Mouse (Mus musculus): Measurements from ENCODE around the gene Il10. TPM values are rescaled to one million over a fixed set of nuclear protein-coding genes. Genes with fewer than 3 reads are reported as not detected.
A peak's percentile ranks its signal among the peaks of the same experiment; 100 is the strongest.

Gene Il10
- polyA plus RNA-seq, 1 experiment from 2014 or later: not detected

DNA sequence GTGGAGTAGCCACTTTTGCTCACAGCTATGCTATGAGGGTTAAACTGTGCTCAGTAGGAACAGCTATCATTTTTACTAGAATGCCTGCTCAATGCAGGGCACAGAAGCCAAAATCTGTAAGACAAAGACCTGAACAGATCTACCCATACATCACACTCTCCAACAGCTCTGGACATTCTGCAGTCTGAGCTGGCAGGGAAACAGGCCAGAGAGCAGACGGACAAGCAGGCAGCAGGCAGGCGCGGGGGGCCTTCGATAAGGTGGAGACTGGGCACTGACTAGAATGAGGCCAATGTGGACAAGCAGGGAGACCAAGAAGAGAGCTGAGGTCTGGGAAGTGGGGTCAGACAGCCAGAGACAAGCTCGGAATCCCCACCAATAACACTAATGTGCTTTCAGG, 40.2 kb downstream of the Il10 start:
- WGBS: 93% methylated on average over 5 of the region's 5 CpGs
- no peak for ATAC-seq (ENCODE audit: low FRiP score)
- Histone ChIP-seq H3K27me3 (ENCODE audit: control insufficient read depth, insufficient read depth, low read length) (no peaks in the 10 kb centered on the region), H3K4me3 (ENCODE audit: low read depth, low read length) (no peak overlapping the region), H3K4me1 (replicated peaks; ENCODE audit: control insufficient read depth, insufficient read depth, low read length) (no peaks in the 10 kb centered on the region; the same call in none of the 2 replicates), H3K9me3 (ENCODE audit: control insufficient read depth, low read length) (no peaks in the 10 kb centered on the region), H3K27ac (ENCODE audit: low read depth, low read length) (no peak overlapping the region), H3K4me2 (replicated peaks; ENCODE audit: low read depth, low read length) (no peak overlapping the region), H3K36me3 (ENCODE audit: control insufficient read depth, insufficient read depth, low read length) (no peaks in the 10 kb centered on the region), H3K9ac (ENCODE audit: low read depth, low read length) (no peak overlapping the region)
- DNase-seq (ENCODE audit: low spot score): no peak

DNA sequence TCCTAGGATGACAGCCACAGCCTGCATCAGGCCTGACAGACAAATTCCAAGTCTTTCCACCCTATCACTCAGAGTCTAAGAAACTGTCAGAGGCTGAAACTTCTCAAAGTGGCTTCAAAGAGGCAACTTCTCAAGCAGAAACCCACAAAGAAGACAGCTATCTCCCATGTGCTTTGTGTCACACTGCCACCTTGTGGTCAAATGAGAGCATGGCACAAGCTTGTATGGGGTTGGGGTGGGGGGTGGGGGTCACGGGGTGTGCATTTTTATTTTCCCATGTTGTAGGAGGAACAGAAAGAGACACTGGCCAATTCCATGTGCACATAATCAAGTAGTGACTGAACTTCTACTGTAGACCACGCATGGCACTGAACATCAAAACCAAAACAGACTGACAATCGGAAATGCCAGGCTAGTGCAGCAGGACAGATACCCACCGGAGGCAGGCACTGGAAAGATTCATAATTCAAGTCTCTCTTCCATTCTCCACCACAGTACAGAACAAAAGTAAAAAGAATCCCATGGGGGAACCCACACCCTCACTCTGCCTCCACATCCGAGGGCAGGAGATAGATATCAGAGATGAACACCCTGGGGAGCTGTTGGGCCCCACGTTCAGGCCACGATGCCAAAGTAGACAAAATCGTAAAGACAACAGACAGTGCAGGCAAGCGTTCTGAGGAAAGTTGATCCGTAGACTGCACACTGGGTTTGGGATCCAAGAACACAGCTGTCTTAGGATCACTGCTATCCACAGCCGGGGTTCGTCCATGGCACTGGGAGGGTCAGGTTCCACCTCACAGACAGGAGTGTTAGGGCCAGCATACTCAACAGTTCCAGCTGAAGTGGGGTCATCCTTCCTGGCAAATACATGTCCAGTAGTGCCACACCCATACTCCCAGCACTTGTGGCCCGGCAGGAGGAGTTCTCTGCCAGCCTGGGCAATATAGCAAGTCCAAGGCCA, 40.9 kb downstream of the Il10 start:
- Histone ChIP-seq H3K36me3 (ENCODE audit: control insufficient read depth, insufficient read depth, low read length) (no peaks in the 10 kb centered on the region), H3K9me3 (ENCODE audit: control insufficient read depth, low read length) (no peaks in the 10 kb centered on the region), H3K4me1 (replicated peaks; ENCODE audit: control insufficient read depth, insufficient read depth, low read length) (no peaks in the 10 kb centered on the region; the same call in none of the 2 replicates), H3K4me2 (replicated peaks; ENCODE audit: low read depth, low read length) (no peak overlapping the region), H3K9ac (ENCODE audit: low read depth, low read length) (no peak overlapping the region), H3K27me3 (ENCODE audit: control insufficient read depth, insufficient read depth, low read length) (no peaks in the 10 kb centered on the region), H3K27ac (ENCODE audit: low read depth, low read length) (no peak overlapping the region), H3K4me3 (ENCODE audit: low read depth, low read length) (no peak overlapping the region)
- ATAC-seq (ENCODE audit: low FRiP score) (no peak; the same call in 1 of the 2 replicates), DNase-seq (ENCODE audit: low spot score) (peak; percentile 64)
- WGBS: 70% methylated on average over 13 of the region's 13 CpGs

DNA sequence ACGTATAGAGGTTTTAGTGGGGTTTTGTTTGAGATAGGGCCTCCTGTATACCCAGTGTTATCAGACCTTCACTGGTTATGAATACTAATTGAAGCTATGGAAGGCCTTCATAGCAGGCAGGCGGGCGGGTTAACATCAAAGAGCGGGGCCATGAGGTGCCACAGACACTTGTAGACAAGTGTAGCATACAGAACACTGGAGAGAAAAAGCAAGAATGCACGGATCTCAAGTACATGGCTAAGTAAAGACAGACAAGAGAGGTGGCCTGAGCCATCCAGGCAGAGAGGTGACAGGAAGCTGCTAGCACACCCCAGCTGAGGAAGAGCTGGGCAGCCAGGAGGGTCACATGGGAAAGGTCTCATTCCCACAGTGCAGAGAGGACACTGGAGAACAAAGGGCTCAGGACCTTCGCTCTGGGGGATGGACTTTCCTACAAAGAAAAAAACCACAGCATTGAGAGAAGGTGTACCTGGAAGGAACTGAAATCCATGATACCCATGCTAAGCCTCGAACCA, 42.2 kb downstream of the Il10 start:
- H3K4me2 ChIP-seq (replicated peaks; ENCODE audit: low read depth, low read length): no peak overlapping the region
- H3K27ac ChIP-seq (ENCODE audit: low read depth, low read length): no peak overlapping the region
- H3K9ac ChIP-seq (ENCODE audit: low read depth, low read length): no peak overlapping the region
- no peaks in the 10 kb centered on the region for H3K9me3 ChIP-seq (ENCODE audit: control insufficient read depth, low read length)
- ATAC-seq (ENCODE audit: low FRiP score): no peak
- no peak for DNase-seq (ENCODE audit: low spot score)
- 86% methylated on average over 7 of the region's 7 CpGs for WGBS
- no peak overlapping the region for H3K4me3 ChIP-seq (ENCODE audit: low read depth, low read length)
- H3K4me1 ChIP-seq (replicated peaks; ENCODE audit: control insufficient read depth, insufficient read depth, low read length): no peaks in the 10 kb centered on the region; the same call in none of the 2 replicates
- H3K27me3 ChIP-seq (ENCODE audit: control insufficient read depth, insufficient read depth, low read length): no peaks in the 10 kb centered on the region
- no peaks in the 10 kb centered on the region for H3K36me3 ChIP-seq (ENCODE audit: control insufficient read depth, insufficient read depth, low read length)

GRCm38 (mm10) chr1:131062821-131063220, 43.2 kb downstream of the Il10 start:
- WGBS: 86% methylated on average over 6 of the region's 6 CpGs
- no peak overlapping the region for H3K4me2 ChIP-seq (replicated peaks; ENCODE audit: low read depth, low read length)
- no peaks in the 10 kb centered on the region for H3K27me3 ChIP-seq (ENCODE audit: control insufficient read depth, insufficient read depth, low read length)
- no peak overlapping the region for H3K9ac ChIP-seq (ENCODE audit: low read depth, low read length)
- no peak for ATAC-seq (ENCODE audit: low FRiP score)
- no peaks in the 10 kb centered on the region for H3K36me3 ChIP-seq (ENCODE audit: control insufficient read depth, insufficient read depth, low read length)
- no peaks in the 10 kb centered on the region for H3K9me3 ChIP-seq (ENCODE audit: control insufficient read depth, low read length)
- H3K4me1 ChIP-seq (replicated peaks; ENCODE audit: control insufficient read depth, insufficient read depth, low read length): no peaks in the 10 kb centered on the region; the same call in none of the 2 replicates
- no peak overlapping the region for H3K4me3 ChIP-seq (ENCODE audit: low read depth, low read length)
- no peak for DNase-seq (ENCODE audit: low spot score)
- H3K27ac ChIP-seq (ENCODE audit: low read depth, low read length): no peak overlapping the region

GRCm38 (mm10) chr1:131064202-131064601, 44.6 kb downstream of the Il10 start:
- 61% methylated on average over 6 of the region's 6 CpGs for whole genome bisulfite sequencing
- Histone ChIP-seq H3K36me3 (ENCODE audit: control insufficient read depth, insufficient read depth, low read length) (no peaks in the 10 kb centered on the region), H3K9ac (ENCODE audit: low read depth, low read length) (no peak overlapping the region), H3K4me2 (replicated peaks; ENCODE audit: low read depth, low read length) (no peak overlapping the region), H3K27ac (ENCODE audit: low read depth, low read length) (no peak overlapping the region), H3K4me3 (ENCODE audit: low read depth, low read length) (no peak overlapping the region), H3K4me1 (replicated peaks; ENCODE audit: control insufficient read depth, insufficient read depth, low read length) (no peaks in the 10 kb centered on the region; the same call in 1 of the 2 replicates), H3K27me3 (ENCODE audit: control insufficient read depth, insufficient read depth, low read length) (no peaks in the 10 kb centered on the region), H3K9me3 (ENCODE audit: control insufficient read depth, low read length) (no peaks in the 10 kb centered on the region)
- no peak for DNase-seq (ENCODE audit: low spot score)
- peak; percentile 20; the same call in 1 of the 2 replicates for ATAC-seq (ENCODE audit: low FRiP score)

DNA sequence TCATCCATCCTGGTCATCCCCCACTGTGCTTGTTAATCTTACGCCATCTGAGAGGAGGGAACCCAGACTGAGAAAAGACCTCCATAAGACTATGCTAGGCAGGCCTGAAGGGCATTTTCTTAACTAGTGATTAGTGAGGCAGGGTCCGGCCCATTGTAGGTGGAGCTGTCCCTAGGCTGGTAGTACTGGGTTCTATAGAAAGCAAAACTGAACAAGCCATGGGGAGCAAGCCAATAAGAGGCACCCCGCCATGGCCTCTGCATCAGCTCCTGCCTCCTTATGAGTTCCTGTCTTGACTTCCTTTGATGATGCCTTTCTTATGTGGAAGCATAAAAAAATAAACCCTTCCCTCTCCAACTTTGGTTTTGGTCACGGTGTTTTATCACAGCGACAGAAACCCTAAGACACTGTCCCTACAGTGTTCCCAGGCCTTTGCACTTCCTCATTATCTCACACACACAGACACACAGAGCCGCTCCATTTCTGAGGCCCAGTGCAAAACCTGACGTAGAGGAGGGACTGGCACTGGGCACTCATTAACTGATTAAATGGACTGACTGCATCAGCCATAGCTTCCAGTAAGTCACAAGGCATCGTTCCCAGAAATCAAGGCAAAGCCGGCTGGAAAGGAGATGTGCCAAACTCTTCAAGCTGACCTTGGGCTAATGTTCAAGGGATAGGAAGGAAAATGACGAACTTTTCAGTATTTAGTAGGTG, 48.5 kb downstream of the Il10 start:
- Histone ChIP-seq H3K9ac (ENCODE audit: low read depth, low read length) (no peak overlapping the region), H3K4me2 (replicated peaks; ENCODE audit: low read depth, low read length) (no peak overlapping the region), H3K27ac (ENCODE audit: low read depth, low read length) (no peak overlapping the region), H3K27me3 (ENCODE audit: control insufficient read depth, insufficient read depth, low read length) (no peaks in the 10 kb centered on the region), H3K36me3 (ENCODE audit: control insufficient read depth, insufficient read depth, low read length) (no peaks in the 10 kb centered on the region), H3K4me1 (replicated peaks; ENCODE audit: control insufficient read depth, insufficient read depth, low read length) (no peaks in the 10 kb centered on the region), H3K9me3 (ENCODE audit: control insufficient read depth, low read length) (no peaks in the 10 kb centered on the region), H3K4me3 (ENCODE audit: low read depth, low read length) (no peak overlapping the region)
- WGBS: 92% methylated on average over 10 of the region's 10 CpGs
- DNase-seq (ENCODE audit: low spot score): no peak
- ATAC-seq (ENCODE audit: low FRiP score): no peak

DNA sequence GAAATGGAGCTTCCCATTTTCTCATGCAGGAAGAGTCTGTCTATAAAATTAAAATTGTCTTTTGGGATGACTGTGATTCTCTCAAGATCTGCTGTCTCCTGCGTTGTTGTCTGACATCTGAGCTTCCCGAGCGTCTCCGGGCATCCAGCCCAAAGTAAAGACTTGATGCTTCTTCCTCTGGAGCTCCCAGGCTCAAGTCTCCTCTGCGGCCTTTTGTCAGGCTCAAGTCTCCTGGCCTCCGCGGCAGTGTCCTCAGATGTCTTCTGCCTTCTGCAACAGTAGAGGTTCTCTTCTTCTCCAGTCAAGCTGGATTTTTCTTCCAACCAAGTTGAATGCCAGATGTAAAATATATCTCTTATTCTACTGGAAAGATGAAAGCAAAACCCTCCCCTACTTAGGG, 49.4 kb downstream of the Il10 start:
- H3K27ac ChIP-seq (ENCODE audit: low read depth, low read length): no peak overlapping the region
- no peaks in the 10 kb centered on the region for H3K9me3 ChIP-seq (ENCODE audit: control insufficient read depth, low read length)
- no peak overlapping the region for H3K4me3 ChIP-seq (ENCODE audit: low read depth, low read length)
- ATAC-seq (ENCODE audit: low FRiP score) (no peak), DNase-seq (ENCODE audit: low spot score) (no peak)
- H3K9ac ChIP-seq (ENCODE audit: low read depth, low read length): no peak overlapping the region
- 89% methylated on average over 7 of the region's 7 CpGs for WGBS
- H3K4me2 ChIP-seq (replicated peaks; ENCODE audit: low read depth, low read length): no peak overlapping the region
- H3K27me3 ChIP-seq (ENCODE audit: control insufficient read depth, insufficient read depth, low read length): no peaks in the 10 kb centered on the region
- H3K36me3 ChIP-seq (ENCODE audit: control insufficient read depth, insufficient read depth, low read length): no peaks in the 10 kb centered on the region
- H3K4me1 ChIP-seq (replicated peaks; ENCODE audit: control insufficient read depth, insufficient read depth, low read length): no peaks in the 10 kb centered on the region; the same call in 1 of the 2 replicates

- Histone ChIP-seq H3K4me2 (replicated peaks; ENCODE audit: low read depth, low read length) (no peak overlapping the region), H3K27ac (ENCODE audit: low read depth, low read length) (no peak overlapping the region), H3K9ac (ENCODE audit: low read depth, low read length) (no peak overlapping the region), H3K4me3 (ENCODE audit: low read depth, low read length) (no peak overlapping the region), H3K9me3 (ENCODE audit: control insufficient read depth, low read length) (no peaks in the 10 kb centered on the region), H3K36me3 (ENCODE audit: control insufficient read depth, insufficient read depth, low read length) (no peaks in the 10 kb centered on the region), H3K27me3 (ENCODE audit: control insufficient read depth, insufficient read depth, low read length) (no peaks in the 10 kb centered on the region), H3K4me1 (replicated peaks; ENCODE audit: control insufficient read depth, insufficient read depth, low read length) (no peaks in the 10 kb centered on the region; the same call in 1 of the 2 replicates)
- DNase-seq (ENCODE audit: low spot score) (no peak), ATAC-seq (ENCODE audit: low FRiP score) (no peak)
- 90% methylated on average over 7 of the region's 7 CpGs for WGBS
These were observed 52.8 kb downstream of the Il10 start for GRCm38 (mm10) chr1:131072376-131072990.
